Mouse (Mus musculus): ENCODE measurements around the gene Tcerg1l. TPM values are rescaled to one million over a fixed set of nuclear protein-coding genes. Genes with fewer than 3 reads are reported as not detected.

Gene Tcerg1l
- total and polyA plus RNA-seq, 3 experiments, result not detected

- Histone ChIP-seq H3K9ac (ENCODE audit: control insufficient read depth, low read depth, low read length, poor library complexity, severe bottlenecking) (no peak overlapping the region), H3K4me3 (ENCODE audit: control insufficient read depth in 1 of 2, insufficient read depth in 1 of 2, low read depth in 2 of 2, low read length in 2 of 2) (no peak overlapping the region), H3K9me3 (replicated peaks; ENCODE audit: insufficient read depth, low read length) (no peaks in the 10 kb centered on the region), H3K27me3 (ENCODE audit: control insufficient read depth in 1 of 2, insufficient read depth in 2 of 2, low read length in 2 of 2) (no peaks in the 10 kb centered on the region), H3K27ac (ENCODE audit: control insufficient read depth, low read depth, low read length) (no peak overlapping the region), H3K79me2 (ENCODE audit: control insufficient read depth, insufficient read depth, low read length, poor library complexity) (no peaks in the 10 kb centered on the region), H3K4me1 (ENCODE audit: control insufficient read depth in 1 of 2, insufficient read depth in 2 of 2, low read length in 2 of 2) (no peaks in the 10 kb centered on the region), H3K36me3 (ENCODE audit: control insufficient read depth in 1 of 2, insufficient read depth in 2 of 2, low read length in 2 of 2) (no peaks in the 10 kb centered on the region)
- DNase-seq (ENCODE audit: low read depth, low spot score), result no peak
- TF ChIP-seq BHLHE40 (IDR thresholded peaks at IDR 0.05; ENCODE audit: borderline replicate concordance, low read depth, low read length), result no peak
- no peak for TF ChIP-seq MYB (IDR thresholded peaks at IDR 0.05; ENCODE audit: low read depth, low read length)
- TF ChIP-seq POLR2AphosphoS2 (IDR thresholded peaks at IDR 0.05; ENCODE audit: low read length), result no peak
- no peak for TF ChIP-seq CHD1 (IDR thresholded peaks at IDR 0.05; ENCODE audit: low read depth, low read length)
- no peak for TF ChIP-seq UBTF (IDR thresholded peaks at IDR 0.05; ENCODE audit: borderline replicate concordance, insufficient read depth, low read depth, low read length)
- no peak for TF ChIP-seq TCF12 (IDR thresholded peaks at IDR 0.05; ENCODE audit: low read depth, low read length)
- no peak for TF ChIP-seq GATA1 (IDR thresholded peaks at IDR 0.05; ENCODE audit: low read depth, low read length)
- TF ChIP-seq ZNF384 (IDR thresholded peaks at IDR 0.05; ENCODE audit: low read depth, low read length), result no peak
- no peak for TF ChIP-seq USF1 (IDR thresholded peaks at IDR 0.05; ENCODE audit: low read depth, low read length)
Measured at GRCm38 (mm10) chr7:138176026-138176425, 221.5 kb downstream of the Tcerg1l start.

GRCm38 (mm10) chr7:138170389-138170788 lies 227.1 kb downstream of the Tcerg1l start:
- no peaks in the 10 kb centered on the region for H3K27me3 ChIP-seq (ENCODE audit: control insufficient read depth in 1 of 2, insufficient read depth in 2 of 2, low read length in 2 of 2)
- DNase-seq (ENCODE audit: low read depth, low spot score), result no peak
- H3K4me3 ChIP-seq (ENCODE audit: control insufficient read depth in 1 of 2, insufficient read depth in 1 of 2, low read depth in 2 of 2, low read length in 2 of 2), result no peak overlapping the region
- H3K79me2 ChIP-seq (ENCODE audit: control insufficient read depth, insufficient read depth, low read length, poor library complexity), result no peaks in the 10 kb centered on the region
- H3K9me3 ChIP-seq (replicated peaks; ENCODE audit: insufficient read depth, low read length), result no peaks in the 10 kb centered on the region
- no peaks in the 10 kb centered on the region for H3K4me1 ChIP-seq (ENCODE audit: control insufficient read depth in 1 of 2, insufficient read depth in 2 of 2, low read length in 2 of 2)
- no peak for TF ChIP-seq POLR2AphosphoS5 (IDR thresholded peaks at IDR 0.05; ENCODE audit: borderline replicate concordance, low read depth, low read length)
- TF ChIP-seq RAD21 (IDR thresholded peaks at IDR 0.05; ENCODE audit: low read depth, low read length), result no peak
- no peak for TF ChIP-seq HCFC1 (IDR thresholded peaks at IDR 0.05; ENCODE audit: low read depth, low read length)
- no peak for TF ChIP-seq USF1 (IDR thresholded peaks at IDR 0.05; ENCODE audit: low read depth, low read length)
- TF ChIP-seq MEF2A (IDR thresholded peaks at IDR 0.05; ENCODE audit: extremely low read depth, insufficient replicate concordance, low read depth, low read length, poor library complexity, severe bottlenecking), result no peak
- no peak for TF ChIP-seq EP300 (IDR thresholded peaks at IDR 0.05; ENCODE audit: low read depth in 1 of 2, low read length in 2 of 2)
- TF ChIP-seq GABPA (IDR thresholded peaks at IDR 0.05; ENCODE audit: low read depth, low read length), result no peak
- no peak for TF ChIP-seq E2F4 (IDR thresholded peaks at IDR 0.05; ENCODE audit: borderline replicate concordance, low read depth, low read length)
- TF ChIP-seq USF2 (IDR thresholded peaks at IDR 0.05; ENCODE audit: borderline replicate concordance in 1 of 2, insufficient read depth in 1 of 2, low read depth in 1 of 2, low read length in 2 of 2), result no peak
- TF ChIP-seq NRF1 (IDR thresholded peaks at IDR 0.05; ENCODE audit: insufficient read depth, low read depth, low read length, poor library complexity, severe bottlenecking), result no peak
- TF ChIP-seq RCOR1 (IDR thresholded peaks at IDR 0.05; ENCODE audit: low read depth, low read length), result no peak
- no peak overlapping the region for H3K27ac ChIP-seq (ENCODE audit: control insufficient read depth, low read depth, low read length)
- H3K36me3 ChIP-seq (ENCODE audit: control insufficient read depth in 1 of 2, insufficient read depth in 2 of 2, low read length in 2 of 2), result no peaks in the 10 kb centered on the region
- no peak overlapping the region for H3K9ac ChIP-seq (ENCODE audit: control insufficient read depth, low read depth, low read length, poor library complexity, severe bottlenecking)
